Mouse (Mus musculus) neural tube, embryonic 14.5 days (tissue): ENCODE measurements around the gene Rpp14. TPM values are rescaled to one million over a fixed set of nuclear protein-coding genes. Genes with fewer than 3 reads are reported as not detected.
"Not testable (repeated sequence)": the region's sequence is repeated elsewhere in the genome, so short reads cannot be mapped to it uniquely, and the experiment has no call there.

ENCODE experiments used
- ATAC-seq: fragments of 200-750 bp; cut with Nextera tagmentation; 2 replicates; pipeline ENCODE4 v1.8.0; 2017; ENCODE audit warnings: low read depth, mild to moderate bottlenecking, moderate TSS enrichment, moderate library complexity
- H3K27ac ChIP-seq: fragments of 300-500 bp; sonication (generic); 2 replicates; pipeline ENCODE4 v1.5.1; 2014; ENCODE audit warnings: low read depth, mild to moderate bottlenecking, control low read depth, low read length, moderate library complexity, mixed read lengths
- H3K27me3 ChIP-seq: fragments of 300-500 bp; sonication (generic); 2 replicates; pipeline ENCODE4 v1.6.1; 2014; ENCODE audit warnings: low read length; ENCODE audit not compliant: control insufficient read depth, insufficient read depth
- H3K36me3 ChIP-seq: fragments of 300-500 bp; sonication (generic); 2 replicates; pipeline ENCODE4 v1.6.1; 2014; ENCODE audit warnings: low read length, mixed read lengths; ENCODE audit not compliant: control insufficient read depth, insufficient read depth
- H3K4me1 ChIP-seq: fragments of 300-500 bp; sonication (generic); 2 replicates; pipeline ENCODE4 v1.6.1; 2014; ENCODE audit warnings: low read length; ENCODE audit not compliant: control insufficient read depth, insufficient read depth
- H3K4me2 ChIP-seq: fragments of 300-500 bp; sonication (generic); 2 replicates; pipeline ENCODE4 v1.6.1; 2014; ENCODE audit warnings: mild to moderate bottlenecking, low read depth, low read length, control low read depth
- H3K4me3 ChIP-seq: fragments of 300-500 bp; sonication (generic); 2 replicates; pipeline ENCODE4 v1.5.1; 2014; ENCODE audit warnings: low read depth, low read length, control low read depth, mixed read lengths
- H3K9ac ChIP-seq: fragments of 300-500 bp; sonication (generic); replicated peaks from 2 replicates; pipeline ENCODE4 v1.6.1; 2014; ENCODE audit warnings: low read depth, mild to moderate bottlenecking, control low read depth, low read length, mixed read lengths
- H3K9me3 ChIP-seq: fragments of 300-500 bp; sonication (generic); 2 replicates; pipeline ENCODE4 v1.6.1; 2016; ENCODE audit warnings: low read length; ENCODE audit not compliant: control insufficient read depth
- WGBS: fragments of 180-500 bp; shearing (Covaris S2); extraction: QIAGEN DNeasy Blood & Tissue Kit; methylation state at CpG from one replicate; pipeline ENCODE4 v1.1.7; 2014; 5-methylcytosine and 5-hydroxymethylcytosine counted together
- polyA plus RNA-seq: library from polyadenylated mRNA; unstranded; fragments of >200 nt; fragmentation: Nextera tagmentation; extraction: Ambion mirVana; gene quantifications from 2 replicates; pipeline ENCODE4 v1.2.1, GENCODE M21; 2014

Gene Rpp14
- polyA plus RNA-seq, 1 experiment from 2014 or later, result 54.0 TPM

GRCm38 (mm10) chr14:8117371-8117770 is 37.2 kb downstream of the Rpp14 start:
- no peak overlapping the region for H3K4me2 ChIP-seq
- H3K27ac ChIP-seq, result no peak overlapping the region
- H3K9me3 ChIP-seq, result no peaks in the 10 kb centered on the region
- ATAC-seq, result no peak
- 0 out of 2 replicates have a peak, but pooled peaks cover 6% of the 10 kb centered on the region for H3K36me3 ChIP-seq
- H3K27me3 ChIP-seq, result no peaks in the 10 kb centered on the region
- no peak overlapping the region for H3K9ac ChIP-seq
- WGBS, result 87% methylated on average over 2 of the region's 2 CpGs
- no peak overlapping the region for H3K4me3 ChIP-seq
- no peaks in the 10 kb centered on the region for H3K4me1 ChIP-seq

- Histone ChIP-seq H3K4me2 (no peak overlapping the region), H3K4me3 (no peak overlapping the region), H3K27me3 (no peaks in the 10 kb centered on the region), H3K9ac (no peak overlapping the region), H3K9me3 (no peaks in the 10 kb centered on the region), H3K36me3 (peaks cover 11% of the 10 kb centered on the region; the same call in 1 of the 2 replicates), H3K4me1 (no peaks in the 10 kb centered on the region), H3K27ac (no peak overlapping the region)
- ATAC-seq, result no peak
- 87% methylated on average over 5 of the region's 5 CpGs for WGBS
Observed at GRCm38 (mm10) chr14:8119454-8119853, 39.3 kb downstream of the Rpp14 start.

- no peak overlapping the region for H3K9ac ChIP-seq
- 85% methylated on average over 3 of the region's 3 CpGs for WGBS
- no peaks in the 10 kb centered on the region for H3K4me1 ChIP-seq
- H3K27me3 ChIP-seq, result no peaks in the 10 kb centered on the region
- H3K27ac ChIP-seq, result no peak overlapping the region
- H3K9me3 ChIP-seq, result no peaks in the 10 kb centered on the region
- no peak for ATAC-seq
- H3K36me3 ChIP-seq, result peaks cover 11% of the 10 kb centered on the region; the same call in 1 of the 2 replicates
- H3K4me2 ChIP-seq, result no peak overlapping the region
- H3K4me3 ChIP-seq, result no peak overlapping the region
Observed at GRCm38 (mm10) chr14:8119904-8120303, 39.7 kb downstream of the Rpp14 start.

- peaks cover 11% of the 10 kb centered on the region; the same call in 1 of the 2 replicates for H3K36me3 ChIP-seq
- H3K4me3 ChIP-seq, result no peak overlapping the region
- H3K27ac ChIP-seq, result no peak overlapping the region
- no peak overlapping the region for H3K9ac ChIP-seq
- ATAC-seq, result no peak
- H3K4me2 ChIP-seq, result no peak overlapping the region
- WGBS, result 93% methylated on average over 7 of the region's 7 CpGs
- no peaks in the 10 kb centered on the region for H3K4me1 ChIP-seq
- no peaks in the 10 kb centered on the region for H3K9me3 ChIP-seq
- no peaks in the 10 kb centered on the region for H3K27me3 ChIP-seq
Observed at GRCm38 (mm10) chr14:8123141-8123540, 43.0 kb downstream of the Rpp14 start.

GRCm38 (mm10) chr14:8123611-8124010 is 43.4 kb downstream of the Rpp14 start:
- 96% methylated on average over 10 of the region's 10 CpGs for WGBS
- not testable (repeated sequence) for H3K9ac ChIP-seq, H3K27ac ChIP-seq, H3K27me3 ChIP-seq, ATAC-seq, H3K9me3 ChIP-seq, H3K4me3 ChIP-seq, H3K4me2 ChIP-seq, H3K4me1 ChIP-seq
- H3K36me3 ChIP-seq, result peaks cover 11% of the 10 kb centered on the region; the same call in 1 of the 2 replicates

- H3K27ac ChIP-seq, result no peak overlapping the region
- no peak for ATAC-seq
Observed at GRCm38 (mm10) chr14:8124046-8124881, 44.1 kb downstream of the Rpp14 start.

GRCm38 (mm10) chr14:8127971-8128370 is 47.8 kb downstream of the Rpp14 start:
- WGBS, result 79% methylated on average over 5 of the region's 5 CpGs
- peaks cover 13% of the 10 kb centered on the region for H3K36me3 ChIP-seq
- ATAC-seq, result no peak

More at GRCm38 (mm10) chr14:8124046-8124881, 44.1 kb downstream of the Rpp14 start:
- H3K4me3 ChIP-seq, result no peak overlapping the region
- H3K4me1 ChIP-seq, result no peaks in the 10 kb centered on the region
- WGBS, result 85% methylated on average over 7 of the region's 7 CpGs
- H3K9me3 ChIP-seq, result no peaks in the 10 kb centered on the region
- H3K4me2 ChIP-seq, result no peak overlapping the region
- peaks cover 11% of the 10 kb centered on the region; the same call in 1 of the 2 replicates for H3K36me3 ChIP-seq
- H3K27me3 ChIP-seq, result no peaks in the 10 kb centered on the region
- H3K9ac ChIP-seq, result no peak overlapping the region

GRCm38 (mm10) chr14:8132789-8133188 is 52.6 kb downstream of the Rpp14 start:
- ATAC-seq, result no peak
- Histone ChIP-seq H3K9me3 (no peaks in the 10 kb centered on the region), H3K4me2 (no peak overlapping the region), H3K4me1 (no peaks in the 10 kb centered on the region), H3K9ac (no peak overlapping the region), H3K27me3 (no peaks in the 10 kb centered on the region), H3K36me3 (peaks cover 18% of the 10 kb centered on the region; the same call in 1 of the 2 replicates), H3K27ac (no peak overlapping the region), H3K4me3 (no peak overlapping the region)
- 91% methylated on average over 8 of the region's 8 CpGs for WGBS

More at GRCm38 (mm10) chr14:8127971-8128370, 47.8 kb downstream of the Rpp14 start:
- Histone ChIP-seq H3K4me3 (no peak overlapping the region), H3K9me3 (no peaks in the 10 kb centered on the region), H3K4me2 (no peak overlapping the region), H3K4me1 (no peaks in the 10 kb centered on the region), H3K27me3 (no peaks in the 10 kb centered on the region), H3K9ac (no peak overlapping the region), H3K27ac (no peak overlapping the region)

GRCm38 (mm10) chr14:8134234-8134633 is 54.1 kb downstream of the Rpp14 start:
- Histone ChIP-seq H3K27ac (no peak overlapping the region), H3K9ac (no peak overlapping the region), H3K4me2 (no peak overlapping the region), H3K4me1 (no peaks in the 10 kb centered on the region), H3K27me3 (no peaks in the 10 kb centered on the region), H3K36me3 (peaks cover 23% of the 10 kb centered on the region), H3K4me3 (no peak overlapping the region), H3K9me3 (no peaks in the 10 kb centered on the region)
- 90% methylated on average over 2 of the region's 2 CpGs for WGBS
- no peak for ATAC-seq
